Mouse (Mus musculus) brain, embryonic 14.5 days (tissue): ENCODE results near the gene Cers6.

Source experiments
- CTCF ChIP-seq: fragments of 200-500 bp; IDR thresholded peaks from 2 replicates; pipeline ENCODE4 v1.5.1; 2012; ENCODE audit warnings: inconsistent platforms, mild to moderate bottlenecking, moderate library complexity, borderline replicate concordance; ENCODE audit not compliant: insufficient read depth, insufficient read length; ENCODE audit errors: extremely low read depth
- POLR2A ChIP-seq: fragments of 200-500 bp; IDR thresholded peaks from 2 replicates; pipeline ENCODE4 v1.6.1; 2012; ENCODE audit warnings: mild to moderate bottlenecking, inconsistent platforms, borderline replicate concordance; ENCODE audit not compliant: poor library complexity, insufficient read depth, insufficient read length, severe bottlenecking; ENCODE audit errors: extremely low read depth

DNA sequence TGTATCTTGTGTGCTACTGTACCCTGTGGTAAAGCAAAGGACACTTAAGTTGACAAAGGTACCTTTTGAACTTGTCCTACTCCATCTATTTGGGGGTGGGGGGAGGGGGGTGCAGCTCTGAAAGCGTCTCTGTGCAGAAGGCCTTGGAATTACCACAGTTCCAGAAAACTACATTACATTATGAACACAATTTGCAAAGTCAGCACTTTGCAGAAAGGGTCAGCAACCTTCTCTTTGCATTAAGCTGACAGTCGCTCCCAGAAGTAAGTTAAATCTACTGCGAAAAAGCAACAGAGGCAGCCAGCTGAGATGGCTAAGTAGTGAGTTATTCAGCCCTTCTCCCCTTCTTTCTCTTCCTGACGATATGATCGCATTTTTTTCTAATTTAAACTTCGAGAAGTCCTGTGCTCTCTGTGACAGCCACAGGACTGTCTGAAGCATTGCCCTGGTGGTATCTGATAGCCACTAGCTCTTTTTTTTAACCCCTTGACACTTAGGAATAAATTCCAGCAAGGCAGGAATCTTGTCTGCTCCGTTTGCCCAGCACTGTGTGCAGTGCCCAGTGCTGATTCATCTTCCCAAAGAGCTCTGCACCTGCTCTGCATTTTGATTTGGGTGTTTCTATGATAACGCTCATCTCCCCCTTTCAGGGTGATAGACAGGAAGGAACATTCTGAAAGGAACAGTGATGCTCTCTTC is 221.4 kb downstream of the Cers6 start:
- TF ChIP-seq CTCF (no peak), POLR2A (no peak)
